Mouse (Mus musculus) bone marrow, adult 2 months (tissue): ENCODE results near the gene Atp2c2. TPM values are rescaled to one million over a fixed set of nuclear protein-coding genes. Genes with fewer than 3 reads are reported as not detected.

Experiments used
- H3K27ac ChIP-seq: fragments of 200-500 bp; 2 replicates; pipeline ENCODE4 v1.5.1; 2012; ENCODE audit warnings: low read depth, mild to moderate bottlenecking, control low read depth, inconsistent platforms, low read length; ENCODE audit not compliant: control insufficient read depth, poor library complexity, insufficient read depth
- H3K4me1 ChIP-seq: fragments of 200-500 bp; 2 replicates; pipeline ENCODE4 v1.6.1; 2011; ENCODE audit warnings: low read length; ENCODE audit not compliant: control insufficient read depth, insufficient read depth
- H3K4me3 ChIP-seq: fragments of 200-500 bp; replicated peaks from 2 replicates; pipeline ENCODE3; 2011; ENCODE audit warnings: mild to moderate bottlenecking, low read depth, low read length, control low read depth; ENCODE audit not compliant: control insufficient read depth
- CTCF ChIP-seq: fragments of 200-500 bp; IDR thresholded peaks from 2 replicates; pipeline ENCODE4 v1.5.1; 2011; ENCODE audit warnings: low read length, control low read depth; ENCODE audit not compliant: control insufficient read depth, insufficient read depth
- POLR2A ChIP-seq: fragments of 200-500 bp; IDR thresholded peaks from 2 replicates; pipeline ENCODE4 v1.6.1; 2011; ENCODE audit warnings: low read depth, mild to moderate bottlenecking, control low read depth, low read length, borderline replicate concordance; ENCODE audit not compliant: control insufficient read depth
- WGBS: fragments of 180-500 bp; shearing (Covaris S2); methylation state at CpG from one replicate; pipeline ENCODE4 v1.1.7; 2018; 5-methylcytosine and 5-hydroxymethylcytosine counted together
- polyA plus RNA-seq: library from polyadenylated mRNA; stranded (reverse); fragments of >200 nt; gene quantifications from 2 replicates; pipeline ENCODE4 v1.2.4, GENCODE M21; 2011; ENCODE audit warnings: low replicate concordance; ENCODE audit not compliant: missing spikeins, insufficient read depth, insufficient read length

Gene Atp2c2
- polyA plus RNA-seq, 1 experiment, result not detected

DNA sequence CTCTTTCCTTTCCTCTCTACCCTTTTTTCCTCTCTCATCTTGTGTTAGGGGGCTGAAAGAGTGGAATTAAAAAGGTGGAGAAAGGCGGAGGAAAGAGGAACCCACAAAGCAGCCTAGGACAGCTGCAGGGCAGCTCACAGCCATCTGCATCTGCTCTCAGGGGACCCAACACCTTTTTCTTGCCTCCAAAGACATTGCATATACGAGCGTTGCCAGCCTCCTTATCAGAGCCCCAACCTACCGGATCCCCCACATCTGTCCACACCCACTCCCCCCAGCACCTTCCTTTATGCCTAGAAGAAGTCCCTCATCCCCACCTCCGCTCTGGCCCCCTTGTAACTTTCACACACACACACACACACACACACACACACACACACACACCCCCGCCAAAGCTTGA lies 83.8 kb downstream of the Atp2c2 start:
- Histone ChIP-seq H3K4me3 (peak overlapping the region; percentile 4), H3K27ac (peak overlapping the region; percentile 94), H3K4me1 (peaks cover 5% of the 10 kb centered on the region)
- TF ChIP-seq POLR2A, result no peak
- TF ChIP-seq CTCF, result no peak
- WGBS, result 35% methylated on average over 6 of the region's 6 CpGs

DNA sequence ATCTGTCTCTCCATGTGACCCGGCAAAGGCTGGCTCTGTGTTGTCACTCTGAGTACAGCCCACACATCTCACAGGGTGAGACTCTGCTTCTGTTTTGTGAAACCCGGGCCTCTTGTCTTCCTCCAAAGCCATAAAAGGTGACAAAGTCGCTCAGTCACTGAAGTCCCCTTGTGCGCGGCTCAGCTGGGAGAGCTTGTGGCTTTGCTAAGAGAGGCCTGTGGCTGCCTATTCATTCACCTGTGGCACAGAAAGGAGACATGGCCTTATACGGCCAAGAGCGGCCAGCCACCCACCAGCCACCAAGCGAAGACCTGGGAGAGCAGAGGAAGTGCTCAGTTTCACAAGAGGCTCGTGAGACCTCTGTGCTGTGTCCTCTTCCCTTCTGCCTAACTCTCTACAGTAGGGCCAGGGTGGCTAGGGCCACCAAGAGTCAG lies 84.3 kb downstream of the Atp2c2 start:
- peaks cover 5% of the 10 kb centered on the region for H3K4me1 ChIP-seq
- H3K27ac ChIP-seq, result peak overlapping the region; percentile 94
- H3K4me3 ChIP-seq, result peak overlapping the region; percentile 4
- TF ChIP-seq POLR2A, result no peak
- TF ChIP-seq CTCF, result no peak
- WGBS, result 6% methylated on average over 9 of the region's 9 CpGs

GRCm38 (mm10) chr8:119784676-119785075 lies 84.9 kb downstream of the Atp2c2 start:
- TF ChIP-seq POLR2A (no peak), CTCF (no peak)
- H3K27ac ChIP-seq, result peak overlapping the region; percentile 94

DNA sequence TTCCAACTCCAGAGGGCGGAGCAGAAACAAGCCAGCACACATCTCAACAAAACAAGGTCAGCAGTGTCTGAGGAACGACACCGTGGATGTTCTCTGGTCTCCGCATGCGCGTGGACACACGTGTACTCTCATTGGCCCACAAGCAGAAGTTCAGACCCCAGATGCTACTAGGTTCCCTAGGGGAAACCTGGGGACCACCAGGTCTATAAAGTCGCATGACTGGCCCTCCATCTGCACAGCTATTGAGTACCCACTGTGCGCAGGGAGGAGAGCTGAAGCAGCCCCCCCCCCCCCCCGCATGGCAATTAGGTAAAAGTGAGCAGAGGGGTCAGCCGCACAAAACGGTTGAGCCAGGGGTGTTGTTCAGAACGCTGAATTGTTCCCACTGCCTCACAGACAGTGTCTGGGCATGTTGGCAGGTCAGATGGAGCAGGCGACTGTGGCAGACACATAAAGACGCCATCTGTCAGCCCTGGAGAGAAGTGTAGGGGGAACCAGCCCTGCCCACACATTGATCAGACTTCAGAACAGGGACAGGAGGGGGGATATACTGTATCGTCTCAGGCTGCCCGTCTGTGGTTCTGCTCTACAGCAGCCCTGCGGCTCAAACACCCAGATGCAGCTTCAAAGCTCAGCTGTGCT lies 86.1 kb downstream of the Atp2c2 start:
- WGBS, result 81% methylated on average over 18 of the region's 18 CpGs
- no peak overlapping the region for H3K27ac ChIP-seq

More at GRCm38 (mm10) chr8:119784676-119785075, 84.9 kb downstream of the Atp2c2 start:
- Histone ChIP-seq H3K4me3 (no peak overlapping the region), H3K4me1 (peaks cover 5% of the 10 kb centered on the region)
- 71% methylated on average over 7 of the region's 7 CpGs for WGBS

DNA sequence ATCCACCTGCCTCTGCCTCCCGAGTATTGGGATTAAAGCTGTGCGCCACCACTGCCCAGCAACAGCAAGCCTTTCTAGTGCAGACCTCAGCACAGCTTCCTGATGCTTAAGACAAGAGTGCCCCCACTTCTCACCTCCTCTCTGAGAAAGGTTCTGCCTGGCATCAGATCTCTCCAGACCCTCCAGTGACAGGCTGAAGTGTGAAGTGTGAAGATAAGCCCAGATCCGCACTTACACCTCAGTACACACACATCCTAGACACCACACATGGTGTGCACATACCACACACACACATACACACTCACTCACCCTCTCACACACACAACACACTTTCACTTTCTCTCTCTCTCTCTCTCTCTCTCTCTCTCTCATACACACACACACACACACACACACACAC lies 87.1 kb downstream of the Atp2c2 start:
- 58% methylated on average over 3 of the region's 3 CpGs for WGBS
- Histone ChIP-seq H3K4me3 (no peak overlapping the region), H3K27ac (no peak overlapping the region), H3K4me1 (peaks cover 5% of the 10 kb centered on the region)
- TF ChIP-seq POLR2A (no peak), CTCF (no peak)

More for the DNA sequence above, 86.1 kb downstream of the Atp2c2 start:
- Histone ChIP-seq H3K4me3 (no peak overlapping the region), H3K4me1 (peaks cover 5% of the 10 kb centered on the region)
- TF ChIP-seq CTCF (no peak), POLR2A (no peak)

GRCm38 (mm10) chr8:119787341-119787740 lies 87.5 kb downstream of the Atp2c2 start:
- Histone ChIP-seq H3K27ac (no peak overlapping the region), H3K4me1 (peaks cover 5% of the 10 kb centered on the region), H3K4me3 (no peak overlapping the region)
- TF ChIP-seq POLR2A (no peak), CTCF (no peak)
- 50% methylated on average over 4 of the region's 4 CpGs for WGBS

- H3K4me1 ChIP-seq, result peaks cover 5% of the 10 kb centered on the region
Observed at GRCm38 (mm10) chr8:119788607-119789381, 89.0 kb downstream of the Atp2c2 start.

DNA sequence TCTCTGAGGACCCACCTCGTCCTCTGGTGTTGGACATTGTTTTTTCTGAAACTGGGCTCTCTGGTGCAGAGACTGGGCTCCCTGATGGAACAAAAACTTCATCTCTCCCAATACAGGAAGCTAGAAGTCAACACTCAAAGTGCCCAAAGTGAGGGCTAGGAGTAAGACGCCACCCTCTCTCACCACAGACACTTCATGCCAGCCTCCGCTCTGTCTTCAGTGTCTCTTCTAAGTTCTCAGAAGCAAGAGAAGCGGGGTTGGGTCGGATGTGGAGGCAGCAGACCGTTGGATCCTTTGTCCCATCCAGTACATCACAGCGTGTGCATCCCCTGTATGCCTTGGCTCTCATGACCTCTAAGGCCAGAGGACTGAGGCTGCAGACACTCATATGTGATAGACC lies 89.8 kb downstream of the Atp2c2 start:
- WGBS, result 81% methylated on average over 7 of the region's 7 CpGs
- TF ChIP-seq CTCF (no peak), POLR2A (no peak)
- Histone ChIP-seq H3K27ac (no peak overlapping the region), H3K4me3 (no peak overlapping the region), H3K4me1 (peaks cover 5% of the 10 kb centered on the region)

More at GRCm38 (mm10) chr8:119788607-119789381, 89.0 kb downstream of the Atp2c2 start:
- Histone ChIP-seq H3K27ac (no peak overlapping the region), H3K4me3 (no peak overlapping the region)
- 85% methylated on average over 9 of the region's 9 CpGs for WGBS
- no peak for TF ChIP-seq CTCF
- no peak for TF ChIP-seq POLR2A
